Mouse (Mus musculus) testis, adult 2 months (tissue): ENCODE results near the gene Stip1.

Source experiments
- CTCF ChIP-seq: fragments of 200-500 bp; IDR thresholded peaks from 2 replicates; pipeline ENCODE4 v1.5.1; 2012; ENCODE audit warnings: low read depth, mild to moderate bottlenecking, inconsistent platforms, low read length, moderate library complexity; ENCODE audit not compliant: control insufficient read depth, insufficient read depth, insufficient replicate concordance
- POLR2A ChIP-seq: fragments of 200-500 bp; IDR thresholded peaks from 2 replicates; pipeline ENCODE4 v1.6.1; 2012; ENCODE audit warnings: low read depth, mild to moderate bottlenecking, inconsistent platforms, low read length, moderate library complexity; ENCODE audit not compliant: control insufficient read depth

DNA sequence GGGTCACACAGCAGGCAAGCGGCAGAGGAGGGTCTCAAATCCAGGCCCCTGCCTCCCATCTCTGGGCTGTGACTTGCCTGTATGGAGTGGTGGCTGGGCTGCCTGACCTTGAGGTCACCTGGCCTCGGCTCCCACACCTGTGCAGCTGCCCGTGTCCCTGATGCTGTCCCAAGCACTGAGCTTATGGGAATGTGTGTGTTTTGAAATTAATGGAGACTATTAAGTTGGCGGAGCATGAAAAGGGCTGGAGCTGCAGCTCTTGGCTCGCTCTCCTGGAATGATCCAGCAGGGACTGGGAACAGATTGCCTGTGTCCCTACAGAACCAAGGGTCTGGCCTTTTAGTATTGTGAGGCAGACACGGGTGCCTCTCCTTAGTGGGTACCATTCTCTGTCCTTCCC is 32.5 kb upstream of the Stip1 start:
- TF ChIP-seq POLR2A = no peak
- TF ChIP-seq CTCF = no peak
